Mouse (Mus musculus) midbrain, embryonic 12.5 days (tissue): ENCODE results near the gene Nhs. TPM values are rescaled to one million over a fixed set of nuclear protein-coding genes. Genes with fewer than 3 reads are reported as not detected.
A peak's percentile ranks its signal among the peaks of the same experiment; 100 is the strongest.

Experiments
- ATAC-seq: fragments of 200-750 bp; cut with Nextera tagmentation; 2 replicates; pipeline ENCODE4 v1.8.0; 2017; ENCODE audit warnings: low read depth, moderate TSS enrichment, moderate library complexity; ENCODE audit not compliant: low FRiP score
- H3K27ac ChIP-seq: fragments of 300-500 bp; sonication (generic); replicated peaks from 2 replicates; pipeline ENCODE4 v1.5.1; 2016; ENCODE audit warnings: mild to moderate bottlenecking
- H3K27me3 ChIP-seq: fragments of 300-500 bp; sonication (generic); 2 replicates; pipeline ENCODE4 v1.6.1; 2016; ENCODE audit warnings: mild to moderate bottlenecking
- H3K36me3 ChIP-seq: fragments of 300-500 bp; sonication (generic); 2 replicates; pipeline ENCODE4 v1.6.1; 2016
- H3K4me1 ChIP-seq: fragments of 300-500 bp; sonication (generic); 2 replicates; pipeline ENCODE4 v1.6.1; 2016
- H3K4me2 ChIP-seq: fragments of 300-500 bp; sonication (generic); replicated peaks from 2 replicates; pipeline ENCODE4 v1.6.1; 2016; ENCODE audit warnings: mild to moderate bottlenecking, moderate library complexity
- H3K4me3 ChIP-seq: fragments of 300-500 bp; sonication (generic); 2 replicates; pipeline ENCODE4 v1.5.1; 2016; ENCODE audit warnings: mild to moderate bottlenecking
- H3K9ac ChIP-seq: fragments of 300-500 bp; sonication (generic); replicated peaks from 2 replicates; pipeline ENCODE4 v1.6.1; 2016; ENCODE audit warnings: mild to moderate bottlenecking, moderate library complexity
- H3K9me3 ChIP-seq: fragments of 300-500 bp; sonication (generic); 2 replicates; pipeline ENCODE4 v1.6.1; 2016; ENCODE audit warnings: mild to moderate bottlenecking
- WGBS: fragments of 180-500 bp; shearing (Covaris S2); methylation state at CpG from one replicate; pipeline ENCODE4 v1.1.7; 2016; 5-methylcytosine and 5-hydroxymethylcytosine counted together
- polyA plus RNA-seq: library from polyadenylated mRNA; unstranded; fragments of >200 nt; fragmentation: Nextera tagmentation; extraction: Ambion mirVana; gene quantifications from 2 replicates; pipeline ENCODE4 v1.2.1, GENCODE M21; 2016

Gene Nhs
- polyA plus RNA-seq, 1 experiment from 2014 or later = 4.9 TPM

GRCm38 (mm10) chrX:161922655-161923054 is 236.9 kb downstream of the Nhs start:
- Histone ChIP-seq H3K9me3 (no peaks in the 10 kb centered on the region), H3K4me3 (no peak overlapping the region), H3K9ac (no peak overlapping the region), H3K36me3 (no peaks in the 10 kb centered on the region), H3K4me2 (no peak overlapping the region), H3K27ac (no peak overlapping the region), H3K27me3 (peaks cover 64% of the 10 kb centered on the region), H3K4me1 (peaks cover 6% of the 10 kb centered on the region; the same call in 1 of the 2 replicates)
- ATAC-seq = no peak
- 90% methylated on average over 2 of the region's 2 CpGs for WGBS

DNA sequence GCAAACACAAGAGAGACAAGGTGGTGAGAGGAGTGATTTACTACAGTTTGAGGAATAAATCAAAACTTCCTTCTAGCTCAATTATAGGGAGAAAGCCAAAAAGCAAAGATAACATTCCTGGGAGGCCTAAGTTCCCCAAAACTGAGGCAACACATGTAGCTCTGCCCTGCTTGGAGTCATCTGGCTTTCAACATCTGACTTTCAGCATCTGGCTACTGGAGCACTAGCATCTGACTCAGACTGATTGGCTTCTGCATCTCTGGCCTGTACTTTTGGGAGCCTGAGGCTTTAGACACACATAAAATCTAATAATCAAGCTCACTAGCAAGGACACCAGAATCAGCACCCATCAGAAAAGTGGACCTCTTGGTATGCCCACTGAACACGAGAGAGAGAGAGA is 237.9 kb downstream of the Nhs start:
- H3K9ac ChIP-seq = no peak overlapping the region
- H3K4me2 ChIP-seq = no peak overlapping the region
- H3K4me3 ChIP-seq = no peak overlapping the region
- peaks cover 62% of the 10 kb centered on the region for H3K27me3 ChIP-seq
- H3K36me3 ChIP-seq = no peaks in the 10 kb centered on the region
- no peaks in the 10 kb centered on the region for H3K9me3 ChIP-seq
- peaks cover 4% of the 10 kb centered on the region; the same call in 1 of the 2 replicates for H3K4me1 ChIP-seq
- ATAC-seq = no peak
- H3K27ac ChIP-seq = no peak overlapping the region
- WGBS = 78% methylated on average over 1 of the region's 1 CpGs

GRCm38 (mm10) chrX:161909963-161910362 is 249.6 kb downstream of the Nhs start:
- Histone ChIP-seq H3K9me3 (no peaks in the 10 kb centered on the region), H3K4me3 (no peak overlapping the region), H3K4me1 (no peaks in the 10 kb centered on the region), H3K36me3 (no peaks in the 10 kb centered on the region), H3K4me2 (no peak overlapping the region), H3K9ac (no peak overlapping the region), H3K27ac (no peak overlapping the region), H3K27me3 (peaks cover 69% of the 10 kb centered on the region)
- 68% methylated on average over 4 of the region's 4 CpGs for WGBS
- no peak for ATAC-seq

GRCm38 (mm10) chrX:161908652-161909403 is 250.7 kb downstream of the Nhs start:
- H3K4me1 ChIP-seq = no peaks in the 10 kb centered on the region
- WGBS = 22% methylated on average over 48 of the region's 48 CpGs
- H3K9me3 ChIP-seq = no peaks in the 10 kb centered on the region
- peak overlapping the region; percentile 48 for H3K4me3 ChIP-seq
- peak overlapping the region; percentile 35; the same call in 1 of the 2 replicates for H3K27ac ChIP-seq
- H3K36me3 ChIP-seq = no peaks in the 10 kb centered on the region
- ATAC-seq = peak; percentile 76
- peaks cover 76% of the 10 kb centered on the region for H3K27me3 ChIP-seq
- H3K4me2 ChIP-seq = peak overlapping the region; percentile 67
- H3K9ac ChIP-seq = peak overlapping the region; percentile 43; the same call in 1 of the 2 replicates

DNA sequence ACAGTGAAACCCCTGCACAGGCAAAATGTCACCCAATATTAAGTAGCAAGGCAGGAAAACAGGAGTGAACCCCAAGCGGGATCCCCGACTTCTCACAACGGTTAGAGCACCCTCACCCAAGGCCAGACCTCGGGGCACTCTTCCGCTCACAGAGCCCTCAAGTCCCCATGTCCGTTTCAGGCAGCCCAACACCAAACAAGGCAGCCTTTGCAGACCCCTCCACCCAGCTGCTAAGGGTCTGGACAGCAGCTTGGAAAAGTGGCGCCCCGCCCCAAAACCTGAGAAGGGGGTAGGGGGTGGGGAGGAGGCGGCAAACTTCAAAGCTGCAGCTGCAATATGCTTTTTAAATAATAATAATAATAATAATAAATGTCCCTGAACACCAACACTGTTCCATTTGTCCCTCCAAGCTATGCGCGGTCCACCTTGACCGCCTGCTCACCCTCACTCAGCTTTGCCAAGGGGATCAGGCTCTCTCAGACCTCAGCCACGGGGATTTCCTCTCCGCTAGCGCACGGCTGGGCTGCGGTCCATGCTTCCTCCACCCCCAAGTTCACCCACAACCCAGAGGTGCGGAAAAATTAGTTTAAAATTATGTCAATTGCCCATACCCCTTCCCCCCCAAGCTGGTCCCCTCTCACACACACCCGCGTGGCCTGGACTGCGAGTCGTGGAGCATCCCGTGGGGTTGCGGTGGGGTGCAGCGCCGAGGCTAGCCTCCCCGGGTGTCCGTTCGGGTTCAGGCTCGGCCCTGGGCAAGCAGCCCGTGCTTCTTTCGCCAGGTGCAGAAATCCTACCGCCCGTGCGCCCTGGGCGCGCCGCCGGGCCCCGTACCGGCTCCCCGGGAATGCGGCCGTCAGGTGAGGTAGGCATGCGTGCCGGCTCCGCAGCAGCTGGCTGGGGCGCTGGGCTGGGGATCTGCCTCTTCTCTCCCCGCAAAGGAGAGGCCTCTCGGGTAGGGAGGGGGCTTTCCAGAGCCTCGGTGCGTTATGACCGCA is 251.6 kb downstream of the Nhs start:
- H3K36me3 ChIP-seq = no peaks in the 10 kb centered on the region
- peaks cover 74% of the 10 kb centered on the region for H3K27me3 ChIP-seq
- H3K4me1 ChIP-seq = no peaks in the 10 kb centered on the region
- peak overlapping the region; percentile 43; the same call in 1 of the 2 replicates for H3K9ac ChIP-seq
- ATAC-seq = peak; percentile 60
- H3K9me3 ChIP-seq = no peaks in the 10 kb centered on the region
- H3K4me3 ChIP-seq = peak overlapping the region; percentile 48
- WGBS = 33% methylated on average over 50 of the region's 53 CpGs
- H3K27ac ChIP-seq = no peak overlapping the region
- H3K4me2 ChIP-seq = peak overlapping the region; percentile 67

GRCm38 (mm10) chrX:161894442-161894841 is 265.1 kb downstream of the Nhs start:
- no peak for ATAC-seq
- Histone ChIP-seq H3K36me3 (no peaks in the 10 kb centered on the region), H3K4me1 (no peaks in the 10 kb centered on the region), H3K9me3 (no peaks in the 10 kb centered on the region), H3K27me3 (peaks cover 29% of the 10 kb centered on the region), H3K9ac (no peak overlapping the region), H3K4me3 (no peak overlapping the region), H3K27ac (no peak overlapping the region), H3K4me2 (no peak overlapping the region)
- WGBS = 68% methylated on average over 2 of the region's 2 CpGs

DNA sequence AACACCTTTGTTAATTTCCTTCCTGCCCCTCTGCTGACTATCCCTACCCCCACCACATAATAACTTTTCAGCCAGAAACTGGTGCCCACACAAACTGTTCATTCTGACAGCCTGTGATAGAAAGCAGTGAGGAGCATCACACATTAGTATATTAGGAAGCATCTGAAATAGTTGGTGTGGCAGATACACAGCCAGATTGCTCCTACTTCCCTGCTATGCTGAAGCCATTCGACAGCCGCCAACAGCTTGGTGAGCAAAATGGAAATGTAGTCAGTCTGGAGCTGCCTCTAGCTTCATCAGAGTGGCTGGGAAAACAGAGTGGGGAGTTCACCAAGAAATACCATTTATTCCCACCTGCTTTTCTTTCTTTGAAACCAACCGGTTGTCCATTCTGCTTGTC is 275.9 kb downstream of the Nhs start:
- no peak overlapping the region for H3K4me3 ChIP-seq
- no peaks in the 10 kb centered on the region for H3K4me1 ChIP-seq
- H3K4me2 ChIP-seq = no peak overlapping the region
- H3K9ac ChIP-seq = no peak overlapping the region
- no peak for ATAC-seq
- H3K27me3 ChIP-seq = peaks cover 23% of the 10 kb centered on the region
- 96% methylated on average over 3 of the region's 3 CpGs for WGBS
- no peaks in the 10 kb centered on the region for H3K36me3 ChIP-seq
- H3K27ac ChIP-seq = no peak overlapping the region
- no peaks in the 10 kb centered on the region for H3K9me3 ChIP-seq

GRCm38 (mm10) chrX:161877123-161877522 is 282.4 kb downstream of the Nhs start:
- no peak overlapping the region for H3K27ac ChIP-seq
- WGBS = 78% methylated on average over 1 of the region's 1 CpGs

DNA sequence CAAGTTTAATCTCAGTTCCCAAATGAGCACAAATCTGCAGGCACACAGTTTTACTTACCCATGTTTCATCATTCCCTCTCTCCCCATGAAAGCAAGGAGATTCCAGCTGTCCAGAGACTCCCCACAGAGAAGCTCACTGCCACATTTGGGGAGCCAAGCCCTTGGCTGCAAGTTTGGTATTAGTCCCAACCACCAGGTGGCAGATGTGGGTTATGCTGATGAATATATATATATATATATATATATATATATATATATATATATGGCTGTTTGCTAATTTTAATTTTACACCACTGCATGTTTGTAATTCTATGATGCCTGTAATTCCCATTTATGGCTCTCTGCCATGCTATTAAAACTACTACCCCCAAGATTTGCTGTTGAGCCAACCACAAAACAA is 286.0 kb downstream of the Nhs start:
- peaks cover 18% of the 10 kb centered on the region for H3K27me3 ChIP-seq

More at GRCm38 (mm10) chrX:161877123-161877522, 282.4 kb downstream of the Nhs start:
- H3K36me3 ChIP-seq = no peaks in the 10 kb centered on the region
- no peak overlapping the region for H3K4me2 ChIP-seq
- peaks cover 15% of the 10 kb centered on the region for H3K27me3 ChIP-seq
- ATAC-seq = no peak
- H3K9me3 ChIP-seq = no peaks in the 10 kb centered on the region
- no peak overlapping the region for H3K9ac ChIP-seq
- H3K4me3 ChIP-seq = no peak overlapping the region
- no peaks in the 10 kb centered on the region for H3K4me1 ChIP-seq

GRCm38 (mm10) chrX:161871306-161871705 is 288.2 kb downstream of the Nhs start:
- Histone ChIP-seq H3K27ac (no peak overlapping the region), H3K9ac (no peak overlapping the region), H3K4me3 (no peak overlapping the region), H3K4me1 (no peaks in the 10 kb centered on the region), H3K36me3 (no peaks in the 10 kb centered on the region), H3K27me3 (peaks cover 10% of the 10 kb centered on the region), H3K9me3 (no peaks in the 10 kb centered on the region), H3K4me2 (no peak overlapping the region)
- WGBS = 90% methylated on average over 7 of the region's 7 CpGs
- ATAC-seq = no peak

More for the DNA sequence above, 286.0 kb downstream of the Nhs start:
- Histone ChIP-seq H3K4me2 (no peak overlapping the region), H3K36me3 (no peaks in the 10 kb centered on the region), H3K27ac (no peak overlapping the region), H3K4me3 (no peak overlapping the region), H3K9me3 (no peaks in the 10 kb centered on the region), H3K9ac (no peak overlapping the region), H3K4me1 (no peaks in the 10 kb centered on the region)
- ATAC-seq = no peak

DNA sequence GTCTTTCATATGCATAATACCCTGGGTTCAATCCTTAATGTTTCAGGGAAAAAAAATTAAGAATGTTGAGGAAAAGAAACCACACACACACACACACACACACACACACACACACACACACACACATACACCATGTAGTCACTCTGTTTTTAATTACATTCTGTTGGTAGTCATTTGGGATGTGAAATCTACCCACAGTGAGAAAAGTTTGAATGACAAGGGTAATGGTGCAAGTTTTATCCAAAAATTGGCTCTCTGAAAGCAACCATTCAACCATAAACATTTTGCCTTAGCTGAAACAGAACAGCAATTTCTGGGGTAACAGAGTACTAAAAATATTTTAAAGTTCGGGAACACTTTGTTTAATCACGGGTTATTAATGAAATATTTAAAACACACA is 303.9 kb downstream of the Nhs start:
- 85% methylated on average over 2 of the region's 2 CpGs for WGBS
- Histone ChIP-seq H3K9ac (no peak overlapping the region), H3K9me3 (no peaks in the 10 kb centered on the region), H3K27ac (no peak overlapping the region), H3K36me3 (no peaks in the 10 kb centered on the region), H3K4me2 (no peak overlapping the region), H3K4me3 (no peak overlapping the region), H3K4me1 (no peaks in the 10 kb centered on the region), H3K27me3 (peaks cover 26% of the 10 kb centered on the region)
- ATAC-seq = no peak
